Mouse (Mus musculus) lung, adult 2 months (tissue): Measurements from ENCODE around the gene Cd2bp2.

Experiments
- CTCF ChIP-seq: fragments of 200-500 bp; IDR thresholded peaks from 2 replicates; pipeline ENCODE4 v1.5.1; 2011; ENCODE audit warnings: mild to moderate bottlenecking, low read length, control low read depth; ENCODE audit not compliant: insufficient read depth
- POLR2A ChIP-seq: fragments of 200-500 bp; IDR thresholded peaks from 2 replicates; pipeline ENCODE4 v1.6.1; 2011; ENCODE audit warnings: low read depth, mild to moderate bottlenecking, control low read depth, low read length, borderline replicate concordance; ENCODE audit errors: extremely low read depth

DNA sequence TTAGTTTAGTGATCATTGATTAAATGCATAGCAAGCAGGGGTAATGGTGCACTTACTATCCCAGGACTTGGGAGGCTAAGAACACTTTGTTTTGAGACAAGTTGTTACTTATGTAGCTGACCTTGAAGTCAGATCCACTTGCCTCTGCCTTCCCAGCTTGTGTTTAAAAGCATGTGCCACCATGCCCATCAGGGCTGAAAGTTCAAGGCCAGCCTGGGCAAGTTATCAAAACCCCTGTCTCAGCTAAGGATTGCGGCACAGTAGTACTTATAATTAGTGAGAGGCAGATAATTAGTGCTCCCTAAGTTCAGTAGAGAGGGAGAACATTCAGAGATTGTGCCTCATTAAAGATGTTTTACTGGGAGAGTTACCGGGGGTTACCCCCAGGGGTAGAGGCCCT, 38.9 kb upstream of the Cd2bp2 start:
- no peak for TF ChIP-seq CTCF
- no peak for TF ChIP-seq POLR2A
